Mouse (Mus musculus): ENCODE results near the gene Luc7l. TPM values are rescaled to one million over a fixed set of nuclear protein-coding genes. Genes with fewer than 3 reads are reported as not detected.
"Not testable (repeated sequence)": the region's sequence is repeated elsewhere in the genome, so short reads cannot be mapped to it uniquely, and the experiment has no call there.

Gene Luc7l
- polyA plus RNA-seq, 1 experiment from 2014 or later = 84.3 TPM

DNA sequence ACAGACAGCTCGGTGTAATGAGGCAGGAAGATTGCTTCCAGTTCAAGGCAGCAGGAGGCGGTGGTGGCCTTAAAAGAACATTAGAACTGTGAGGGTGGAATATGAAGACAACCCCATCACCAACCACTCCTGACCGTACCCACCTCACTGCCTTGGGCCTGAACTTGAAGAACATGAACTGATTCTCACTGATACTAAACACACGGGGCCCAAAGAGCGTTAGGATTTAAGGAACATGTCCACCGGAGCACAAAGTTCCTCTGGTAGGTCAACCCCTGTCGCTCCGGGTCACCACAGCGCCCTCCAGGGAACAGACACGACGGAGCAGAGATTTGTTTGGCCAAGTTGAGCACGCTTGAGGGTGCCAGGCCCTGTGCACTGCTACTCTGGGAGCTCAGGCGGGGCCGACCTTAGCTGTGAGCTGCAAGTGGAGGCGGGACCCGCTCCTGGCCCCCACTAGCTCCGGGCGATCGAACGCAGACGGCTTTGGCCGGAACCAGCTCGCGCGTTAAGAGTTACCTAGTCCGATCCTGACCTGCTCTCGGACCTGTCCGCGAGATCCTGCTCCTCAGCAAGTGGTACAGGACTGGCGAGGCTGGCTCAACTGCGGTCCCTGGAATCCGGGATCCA, 9.1 kb upstream of the Luc7l start:
- peak overlapping the region; percentile 79 for H3K4me2 ChIP-seq (ENCODE audit: low read depth, low read length)
- H3K4me1 ChIP-seq (ENCODE audit: control insufficient read depth, insufficient read depth, low read length) = peaks cover 6% of the 10 kb centered on the region
- ATAC-seq (ENCODE audit: insufficient read depth, low FRiP score) = peak; percentile 78
- H3K9me3 ChIP-seq (replicated peaks; ENCODE audit: control insufficient read depth, low read length) = no peaks in the 10 kb centered on the region
- peak overlapping the region; percentile 80 for H3K4me3 ChIP-seq (replicated peaks; ENCODE audit: low read length)
- H3K27me3 ChIP-seq (ENCODE audit: control insufficient read depth, insufficient read depth, low read length) = no peaks in the 10 kb centered on the region
- WGBS = under 1% methylated on average over 32 of the region's 32 CpGs
- H3K36me3 ChIP-seq (ENCODE audit: control insufficient read depth, insufficient read depth, low read length) = no peaks in the 10 kb centered on the region
- H3K9ac ChIP-seq (ENCODE audit: low read length) = peak overlapping the region; percentile 84
- H3K27ac ChIP-seq (ENCODE audit: low read length) = peak overlapping the region; percentile 83

DNA sequence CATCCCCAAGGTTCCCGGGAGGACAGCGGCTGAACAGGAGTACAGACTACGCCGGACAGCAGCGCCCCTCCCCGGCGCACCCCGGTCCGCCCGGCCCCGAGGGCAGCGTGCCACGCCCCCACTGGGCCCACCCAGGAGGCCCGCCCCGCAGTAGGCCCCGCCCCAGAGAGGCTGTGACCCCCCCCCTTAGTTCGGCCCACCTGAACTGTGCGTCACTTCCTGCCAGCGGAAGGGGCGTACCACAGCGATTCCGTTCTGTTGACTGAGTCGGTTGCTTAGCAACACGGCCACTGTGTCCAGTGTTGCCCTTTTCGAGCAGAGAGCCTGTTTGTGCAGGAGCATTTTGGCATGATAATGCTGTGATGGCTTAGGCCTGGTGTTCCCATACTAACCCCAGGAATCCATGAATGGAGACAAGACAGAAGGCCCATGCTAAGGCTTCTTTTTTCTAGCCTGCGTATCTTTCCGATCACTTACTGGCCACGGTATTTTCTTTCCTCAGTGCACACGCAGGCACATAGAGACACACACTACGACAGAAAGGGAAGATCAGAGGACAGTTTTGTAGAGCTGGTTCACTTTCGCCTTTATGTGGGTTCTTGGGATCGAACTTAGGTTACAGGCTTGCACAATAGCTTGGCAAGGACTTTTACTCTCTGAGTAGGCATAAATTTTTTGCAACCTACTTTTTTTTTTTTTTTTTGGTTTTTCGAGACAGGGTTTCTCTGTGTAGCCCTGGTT, 8.4 kb upstream of the Luc7l start, which contains the start of gene Fam234a:
Gene Fam234a (minus strand): TSS at position 142 of the 741 bp plus-strand sequence.
- Histone ChIP-seq H3K27ac (ENCODE audit: low read length) (peak within 1 kb of the TSS; percentile 83), H3K36me3 (ENCODE audit: control insufficient read depth, insufficient read depth, low read length) (no peaks in the 10 kb centered on the region), H3K9me3 (replicated peaks; ENCODE audit: control insufficient read depth, low read length) (no peaks in the 10 kb centered on the region), H3K4me3 (replicated peaks; ENCODE audit: low read length) (peak within 1 kb of the TSS; percentile 80), H3K9ac (ENCODE audit: low read length) (peak within 1 kb of the TSS; percentile 84), H3K4me2 (ENCODE audit: low read depth, low read length) (peak within 1 kb of the TSS; percentile 79), H3K27me3 (ENCODE audit: control insufficient read depth, insufficient read depth, low read length) (no peaks in the 10 kb centered on the region), H3K4me1 (ENCODE audit: control insufficient read depth, insufficient read depth, low read length) (peaks cover 6% of the 10 kb centered on the region)
- WGBS = 7% methylated on average over 33 of the region's 33 CpGs
- ATAC-seq (ENCODE audit: insufficient read depth, low FRiP score) = peak; percentile 97

DNA sequence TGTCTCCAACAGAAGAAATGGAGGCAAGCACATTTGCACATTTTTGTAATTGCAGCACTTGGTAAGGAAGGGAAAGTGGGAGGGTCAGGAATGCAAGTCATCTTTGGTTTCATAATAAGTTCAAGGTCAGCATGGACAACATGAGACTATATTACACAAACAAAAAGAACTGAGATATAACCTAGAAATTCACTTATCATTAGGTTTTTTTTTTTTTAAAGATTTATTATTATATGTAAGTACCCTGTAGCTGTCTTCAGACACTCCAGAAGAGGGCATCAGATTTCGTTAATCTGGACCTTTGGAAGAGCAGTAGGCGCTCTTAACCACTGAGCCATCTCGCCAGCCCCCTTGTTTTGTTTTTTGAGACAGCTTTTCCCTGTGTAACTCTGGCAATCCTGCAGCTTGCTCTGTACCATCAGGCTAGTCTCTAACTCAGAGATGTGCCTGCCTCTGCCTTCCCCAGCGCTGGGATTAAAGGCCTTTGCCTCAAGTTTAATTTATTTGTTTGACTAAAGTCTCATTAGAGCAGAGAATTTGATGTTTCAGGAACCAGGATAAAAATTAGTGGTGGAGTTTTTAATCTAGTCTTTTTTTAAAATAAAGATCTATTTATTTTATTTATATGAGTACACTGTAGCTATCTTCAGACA, 684 bp upstream of the Luc7l start:
- Histone ChIP-seq H3K27me3 (ENCODE audit: control insufficient read depth, insufficient read depth, low read length) (no peaks in the 10 kb centered on the region), H3K4me1 (ENCODE audit: control insufficient read depth, insufficient read depth, low read length) (peaks cover 10% of the 10 kb centered on the region; the same call in 1 of the 2 replicates), H3K36me3 (ENCODE audit: control insufficient read depth, insufficient read depth, low read length) (no peaks in the 10 kb centered on the region; the same call in 1 of the 2 replicates), H3K4me2 (ENCODE audit: low read depth, low read length) (peak overlapping the region; percentile 78), H3K27ac (ENCODE audit: low read length) (peak overlapping the region; percentile 99), H3K9ac (ENCODE audit: low read length) (no peak overlapping the region), H3K9me3 (replicated peaks; ENCODE audit: control insufficient read depth, low read length) (no peaks in the 10 kb centered on the region), H3K4me3 (replicated peaks; ENCODE audit: low read length) (peak overlapping the region; percentile 99)
- ATAC-seq (ENCODE audit: insufficient read depth, low FRiP score) = no peak
- 53% methylated on average over 4 of the region's 4 CpGs for WGBS

DNA sequence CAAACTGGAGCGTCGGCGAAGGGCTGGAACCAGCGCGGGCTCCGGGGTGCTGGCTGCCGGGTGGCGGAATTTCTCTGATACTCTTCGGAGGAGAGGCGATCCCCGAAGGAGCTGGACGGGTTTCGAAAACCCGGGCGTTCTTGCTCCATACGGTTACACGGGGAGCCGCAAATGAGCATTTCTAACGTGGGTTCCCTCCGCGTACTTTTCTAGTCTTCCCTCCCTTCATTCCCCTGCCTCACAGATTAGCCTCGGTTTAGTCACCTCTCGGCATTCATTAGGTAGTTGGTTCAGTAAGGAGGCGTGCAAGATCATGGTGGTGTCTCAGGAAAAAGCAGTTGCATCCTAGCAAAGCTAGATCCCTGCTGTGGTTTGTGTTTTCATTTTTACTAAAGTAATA, 703 bp downstream of the Luc7l start:
- H3K4me3 ChIP-seq (replicated peaks; ENCODE audit: low read length) = peak overlapping the region; percentile 99

DNA sequence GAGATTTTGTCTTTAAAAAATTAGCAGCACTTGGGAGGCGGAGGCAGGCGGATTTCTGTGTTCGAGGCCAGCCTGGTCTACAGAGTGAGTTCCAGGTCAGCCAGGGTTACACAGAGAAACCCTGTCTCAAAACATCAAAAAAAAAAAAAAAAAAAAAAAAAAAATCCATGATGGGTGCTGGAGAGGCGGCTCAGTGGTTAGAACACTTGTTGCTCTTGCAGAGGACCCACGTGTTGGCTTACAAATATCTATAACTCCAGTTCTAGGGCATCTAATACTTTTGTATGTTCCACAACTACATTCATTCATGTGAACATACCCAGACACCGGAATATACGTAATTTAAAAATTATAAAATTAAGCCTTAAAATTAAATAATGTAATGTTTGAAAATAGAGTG, 2.6 kb downstream of the Luc7l start:
- no peak for ATAC-seq (ENCODE audit: insufficient read depth, low FRiP score)
- Histone ChIP-seq H3K4me2 (ENCODE audit: low read depth, low read length) (no peak overlapping the region), H3K9me3 (replicated peaks; ENCODE audit: control insufficient read depth, low read length) (no peaks in the 10 kb centered on the region), H3K4me1 (ENCODE audit: control insufficient read depth, insufficient read depth, low read length) (peaks cover 10% of the 10 kb centered on the region; the same call in 1 of the 2 replicates), H3K27me3 (ENCODE audit: control insufficient read depth, insufficient read depth, low read length) (no peaks in the 10 kb centered on the region), H3K36me3 (ENCODE audit: control insufficient read depth, insufficient read depth, low read length) (peaks cover 12% of the 10 kb centered on the region; the same call in 1 of the 2 replicates), H3K9ac (ENCODE audit: low read length) (no peak overlapping the region), H3K27ac (ENCODE audit: low read length) (no peak overlapping the region), H3K4me3 (replicated peaks; ENCODE audit: low read length) (no peak overlapping the region)
- 90% methylated on average over 7 of the region's 7 CpGs for WGBS

More for the DNA sequence above, 703 bp downstream of the Luc7l start:
- H3K4me2 ChIP-seq (ENCODE audit: low read depth, low read length) = peak overlapping the region; percentile 78
- H3K36me3 ChIP-seq (ENCODE audit: control insufficient read depth, insufficient read depth, low read length) = peaks cover 4% of the 10 kb centered on the region; the same call in 1 of the 2 replicates
- H3K9me3 ChIP-seq (replicated peaks; ENCODE audit: control insufficient read depth, low read length) = no peaks in the 10 kb centered on the region
- H3K27ac ChIP-seq (ENCODE audit: low read length) = peak overlapping the region; percentile 99
- H3K27me3 ChIP-seq (ENCODE audit: control insufficient read depth, insufficient read depth, low read length) = no peaks in the 10 kb centered on the region
- peak overlapping the region; percentile 100 for H3K9ac ChIP-seq (ENCODE audit: low read length)
- under 1% methylated on average over 24 of the region's 24 CpGs for WGBS
- no peak for ATAC-seq (ENCODE audit: insufficient read depth, low FRiP score)
- H3K4me1 ChIP-seq (ENCODE audit: control insufficient read depth, insufficient read depth, low read length) = peaks cover 10% of the 10 kb centered on the region; the same call in 1 of the 2 replicates

DNA sequence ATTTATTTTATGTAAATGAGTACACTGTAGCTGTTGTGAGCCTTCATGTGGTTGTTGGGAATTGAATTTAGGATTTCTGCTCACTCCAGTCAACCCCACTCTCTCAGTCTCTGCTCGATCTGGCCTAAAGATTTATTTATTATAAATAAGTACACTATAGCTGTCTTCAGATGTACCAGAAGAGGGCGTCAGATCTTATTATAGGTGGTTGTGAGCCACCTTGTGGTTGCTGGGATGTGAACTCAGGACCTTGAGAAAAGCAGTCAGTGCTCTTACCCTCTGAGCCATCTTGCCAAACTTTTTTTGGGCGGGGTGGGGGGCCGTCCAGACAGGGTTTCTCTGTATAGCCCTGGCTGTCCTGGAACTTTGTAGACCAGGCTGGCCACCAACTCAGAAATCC, 9.1 kb downstream of the Luc7l start:
- Histone ChIP-seq H3K4me2 (ENCODE audit: low read depth, low read length) (no peak overlapping the region), H3K36me3 (ENCODE audit: control insufficient read depth, insufficient read depth, low read length) (peaks cover 16% of the 10 kb centered on the region; the same call in 1 of the 2 replicates), H3K9ac (ENCODE audit: low read length) (no peak overlapping the region), H3K4me3 (replicated peaks; ENCODE audit: low read length) (no peak overlapping the region), H3K27ac (ENCODE audit: low read length) (no peak overlapping the region), H3K4me1 (ENCODE audit: control insufficient read depth, insufficient read depth, low read length) (no peaks in the 10 kb centered on the region), H3K9me3 (replicated peaks; ENCODE audit: control insufficient read depth, low read length) (no peaks in the 10 kb centered on the region), H3K27me3 (ENCODE audit: control insufficient read depth, insufficient read depth, low read length) (no peaks in the 10 kb centered on the region)
- 76% methylated on average over 4 of the region's 4 CpGs for WGBS
- ATAC-seq (ENCODE audit: insufficient read depth, low FRiP score) = no peak

DNA sequence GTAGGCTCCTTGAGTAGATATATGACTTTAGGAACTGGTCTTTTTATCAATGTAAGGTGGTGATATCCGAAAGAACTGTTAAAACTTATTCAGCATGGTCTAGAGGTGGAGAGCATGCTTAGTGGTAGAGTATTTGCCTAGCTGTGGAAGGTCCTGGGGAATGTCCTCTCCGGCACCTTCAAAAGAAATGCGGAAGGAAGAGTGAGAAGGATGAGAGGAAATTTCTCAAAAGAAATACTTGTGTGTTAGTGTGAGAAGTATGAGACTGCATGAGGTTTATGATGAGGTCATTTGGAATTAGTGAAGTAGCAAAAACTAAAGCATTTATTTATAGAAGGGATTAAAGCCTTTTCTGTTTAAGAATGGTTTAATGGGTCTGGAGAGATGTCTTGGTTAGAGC, 9.7 kb downstream of the Luc7l start:
- Histone ChIP-seq H3K36me3 (ENCODE audit: control insufficient read depth, insufficient read depth, low read length) (peaks cover 19% of the 10 kb centered on the region; the same call in 1 of the 2 replicates), H3K4me1 (ENCODE audit: control insufficient read depth, insufficient read depth, low read length) (no peaks in the 10 kb centered on the region), H3K27ac (ENCODE audit: low read length) (no peak overlapping the region), H3K9me3 (replicated peaks; ENCODE audit: control insufficient read depth, low read length) (no peaks in the 10 kb centered on the region), H3K27me3 (ENCODE audit: control insufficient read depth, insufficient read depth, low read length) (no peaks in the 10 kb centered on the region), H3K4me2 (ENCODE audit: low read depth, low read length) (no peak overlapping the region), H3K4me3 (replicated peaks; ENCODE audit: low read length) (no peak overlapping the region), H3K9ac (ENCODE audit: low read length) (no peak overlapping the region)
- ATAC-seq (ENCODE audit: insufficient read depth, low FRiP score) = no peak
- WGBS = 95% methylated on average over 3 of the region's 3 CpGs

DNA sequence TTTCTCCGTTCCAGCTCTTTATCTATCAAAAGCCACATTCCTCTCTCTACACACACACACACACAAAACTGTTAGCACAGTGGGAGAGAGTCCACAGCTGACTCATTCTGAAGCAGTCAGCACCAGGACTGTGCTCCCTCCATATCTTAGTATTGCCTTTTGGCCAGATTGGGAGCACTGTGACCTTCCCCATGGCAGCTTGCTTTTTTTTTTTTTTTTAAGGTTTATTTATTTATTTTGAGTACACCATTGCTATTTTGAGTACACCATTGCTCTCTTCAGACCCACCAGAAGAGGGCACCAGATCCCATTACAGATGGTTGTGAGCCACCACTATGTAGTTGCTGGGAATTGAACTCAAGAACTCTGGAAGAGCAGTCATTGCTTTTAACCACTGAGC, 16.2 kb downstream of the Luc7l start:
- ATAC-seq (ENCODE audit: insufficient read depth, low FRiP score) = no peak
- 67% methylated on average over 1 of the region's 1 CpGs for WGBS
- no peak overlapping the region for H3K4me3 ChIP-seq (replicated peaks; ENCODE audit: low read length)
- H3K27me3 ChIP-seq (ENCODE audit: control insufficient read depth, insufficient read depth, low read length) = no peaks in the 10 kb centered on the region
- H3K27ac ChIP-seq (ENCODE audit: low read length) = no peak overlapping the region
- no peak overlapping the region for H3K4me2 ChIP-seq (ENCODE audit: low read depth, low read length)
- H3K36me3 ChIP-seq (ENCODE audit: control insufficient read depth, insufficient read depth, low read length) = peaks cover 7% of the 10 kb centered on the region; the same call in 1 of the 2 replicates
- no peaks in the 10 kb centered on the region for H3K9me3 ChIP-seq (replicated peaks; ENCODE audit: control insufficient read depth, low read length)
- no peak overlapping the region for H3K9ac ChIP-seq (ENCODE audit: low read length)
- no peaks in the 10 kb centered on the region for H3K4me1 ChIP-seq (ENCODE audit: control insufficient read depth, insufficient read depth, low read length)

DNA sequence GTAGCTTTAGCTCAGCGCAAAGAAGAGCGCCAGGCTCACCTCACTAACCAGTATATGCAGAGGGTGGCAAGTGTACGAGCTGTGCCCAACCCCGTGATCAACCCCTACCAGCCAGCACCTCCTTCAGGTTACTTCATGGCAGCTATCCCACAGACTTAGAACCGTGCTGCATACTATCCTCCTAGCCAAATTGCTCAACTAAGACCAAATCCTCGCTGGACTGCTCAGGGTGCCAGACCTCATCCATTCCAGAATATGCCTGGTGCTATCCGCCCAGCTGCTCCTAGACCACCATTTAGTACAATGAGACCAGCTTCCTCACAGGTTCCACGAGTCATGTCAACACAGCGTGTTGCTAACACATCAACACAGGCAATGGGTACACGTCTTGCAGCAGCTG, 16.9 kb downstream of the Luc7l start:
- WGBS = 97% methylated on average over 10 of the region's 10 CpGs
- not testable (repeated sequence) for H3K4me2 ChIP-seq (ENCODE audit: low read depth, low read length); H3K36me3 ChIP-seq (ENCODE audit: control insufficient read depth, insufficient read depth, low read length); H3K4me1 ChIP-seq (ENCODE audit: control insufficient read depth, insufficient read depth, low read length); H3K9me3 ChIP-seq (replicated peaks; ENCODE audit: control insufficient read depth, low read length); H3K27ac ChIP-seq (ENCODE audit: low read length); H3K4me3 ChIP-seq (replicated peaks; ENCODE audit: low read length); H3K27me3 ChIP-seq (ENCODE audit: control insufficient read depth, insufficient read depth, low read length); ATAC-seq (ENCODE audit: insufficient read depth, low FRiP score); H3K9ac ChIP-seq (ENCODE audit: low read length)
